Mouse (Mus musculus) lung, embryonic 16.5 days (tissue): ENCODE results near the gene Zan. TPM values are rescaled to one million over a fixed set of nuclear protein-coding genes. Genes with fewer than 3 reads are reported as not detected.
A peak's percentile ranks its signal among the peaks of the same experiment; 100 is the strongest.

ENCODE experiments used
- ATAC-seq: fragments of 200-750 bp; cut with Nextera tagmentation; 2 replicates; pipeline ENCODE4 v1.8.0; 2017; ENCODE audit warnings: low read depth, mild to moderate bottlenecking, moderate library complexity
- H3K27ac ChIP-seq: fragments of 300-500 bp; sonication (generic); 2 replicates; pipeline ENCODE4 v1.5.1; 2014; ENCODE audit warnings: mild to moderate bottlenecking, control low read depth, low read length
- H3K27me3 ChIP-seq: fragments of 300-500 bp; sonication (generic); 2 replicates; pipeline ENCODE4 v1.6.1; 2014; ENCODE audit warnings: low read depth, low read length, mixed read lengths; ENCODE audit not compliant: control insufficient read depth, insufficient read depth
- H3K36me3 ChIP-seq: fragments of 300-500 bp; sonication (generic); 2 replicates; pipeline ENCODE4 v1.6.1; 2014; ENCODE audit warnings: low read length; ENCODE audit not compliant: control insufficient read depth, insufficient read depth
- H3K4me1 ChIP-seq: fragments of 300-500 bp; sonication (generic); replicated peaks from 2 replicates; pipeline ENCODE4 v1.6.1; 2014; ENCODE audit warnings: low read length, mixed read lengths; ENCODE audit not compliant: control insufficient read depth, insufficient read depth
- H3K4me2 ChIP-seq: fragments of 300-500 bp; sonication (generic); 2 replicates; pipeline ENCODE4 v1.6.1; 2014; ENCODE audit warnings: low read depth, low read length, control low read depth
- H3K4me3 ChIP-seq: fragments of 300-500 bp; sonication (generic); 2 replicates; pipeline ENCODE4 v1.5.1; 2014; ENCODE audit warnings: mild to moderate bottlenecking, low read length, control low read depth
- H3K9ac ChIP-seq: fragments of 300-500 bp; sonication (generic); 2 replicates; pipeline ENCODE4 v1.6.1; 2014; ENCODE audit warnings: low read length, control low read depth
- H3K9me3 ChIP-seq: fragments of 300-500 bp; sonication (generic); 2 replicates; pipeline ENCODE4 v1.6.1; 2016; ENCODE audit warnings: low read length; ENCODE audit not compliant: control insufficient read depth
- WGBS: fragments of 180-500 bp; shearing (Covaris S2); extraction: QIAGEN DNeasy Blood & Tissue Kit; methylation state at CpG from one replicate; pipeline ENCODE4 v1.1.7; 2014; 5-methylcytosine and 5-hydroxymethylcytosine counted together
- polyA plus RNA-seq: library from polyadenylated mRNA; unstranded; fragments of >200 nt; fragmentation: Nextera tagmentation; extraction: Ambion mirVana; gene quantifications from 2 replicates; pipeline ENCODE4 v1.2.1, GENCODE M21; 2015

Zan gene
- polyA plus RNA-seq, 1 experiment from 2014 or later: 0.53 TPM

DNA sequence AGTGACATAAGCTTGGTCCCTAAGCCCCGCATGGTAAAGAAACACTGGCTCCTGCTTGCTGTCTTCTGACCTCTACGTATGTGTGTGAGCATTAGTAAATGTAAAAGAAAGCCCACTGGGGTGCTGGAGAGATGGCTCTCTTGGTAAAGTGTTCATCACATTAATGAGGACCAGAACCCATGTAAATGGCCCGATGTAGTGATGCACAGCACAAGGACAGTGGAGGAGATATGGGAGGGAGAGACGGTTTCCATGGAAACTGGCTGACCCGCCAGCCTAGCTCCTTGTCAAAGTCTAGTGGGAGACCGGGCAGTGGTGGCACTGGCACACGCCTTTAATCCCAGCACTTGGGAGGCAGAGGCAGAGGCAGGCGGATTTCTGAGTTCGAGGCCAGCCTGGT, 100.1 kb downstream of the Zan start:
- Histone ChIP-seq H3K4me3 (no peak overlapping the region), H3K36me3 (peaks cover 30% of the 10 kb centered on the region), H3K4me1 (peaks cover 19% of the 10 kb centered on the region), H3K9ac (no peak overlapping the region), H3K27ac (no peak overlapping the region), H3K27me3 (no peaks in the 10 kb centered on the region), H3K4me2 (peak overlapping the region; percentile 35; the same call in 1 of the 2 replicates), H3K9me3 (no peaks in the 10 kb centered on the region)
- WGBS: 34% methylated on average over 9 of the region's 9 CpGs
- ATAC-seq: 0 out of 2 replicates have a peak, but pooled peaks have one; percentile 15

DNA sequence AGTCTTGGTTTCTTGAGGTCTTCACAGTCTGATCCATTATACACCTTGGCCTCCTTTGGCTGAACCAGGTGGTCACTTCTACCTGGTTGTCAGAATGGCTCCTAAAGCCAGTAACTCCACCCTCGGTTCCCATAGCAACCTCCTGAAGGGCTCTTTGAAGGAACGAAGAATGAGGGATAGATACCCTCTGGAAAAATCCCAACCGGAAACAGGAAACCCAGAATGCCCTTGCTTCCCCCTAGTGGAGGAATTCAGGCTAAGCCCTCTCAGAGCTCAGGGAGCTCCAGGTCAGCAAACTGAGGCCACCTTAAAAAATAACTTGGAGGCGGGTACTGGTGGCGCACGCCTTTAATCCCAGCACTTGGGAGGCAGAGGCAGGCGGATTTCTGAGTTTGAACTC, 100.7 kb downstream of the Zan start:
- WGBS: 34% methylated on average over 7 of the region's 7 CpGs

DNA sequence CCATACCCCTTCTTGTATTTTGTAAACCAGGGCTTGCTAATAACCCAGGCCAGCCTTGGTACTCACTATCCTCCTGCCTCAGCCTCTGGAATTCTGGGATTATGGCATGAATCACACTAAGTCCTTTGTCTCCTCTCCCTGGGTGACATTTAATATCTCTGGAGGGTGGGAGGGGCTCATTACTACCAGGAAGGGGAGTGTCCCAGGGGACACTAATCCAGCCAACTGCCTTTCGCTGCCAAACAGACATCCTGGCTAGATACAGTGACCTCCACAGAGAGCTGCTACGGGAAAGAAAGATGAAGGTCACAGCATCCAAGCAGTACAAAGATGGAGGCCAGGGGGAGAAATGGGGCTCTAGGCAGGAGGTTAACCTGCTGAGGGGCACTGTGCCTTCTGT, 101.2 kb downstream of the Zan start:
- WGBS: 19% methylated on average over 2 of the region's 2 CpGs
- ATAC-seq: peak; percentile 32; the same call in 1 of the 2 replicates

More for the DNA sequence above, 100.7 kb downstream of the Zan start:
- H3K36me3 ChIP-seq: peaks cover 34% of the 10 kb centered on the region
- no peaks in the 10 kb centered on the region for H3K9me3 ChIP-seq
- H3K27ac ChIP-seq: peak overlapping the region; percentile 69
- no peaks in the 10 kb centered on the region for H3K27me3 ChIP-seq
- no peak overlapping the region for H3K4me2 ChIP-seq
- H3K9ac ChIP-seq: no peak overlapping the region
- H3K4me1 ChIP-seq: peaks cover 19% of the 10 kb centered on the region
- H3K4me3 ChIP-seq: no peak overlapping the region
- peak; percentile 47; the same call in 1 of the 2 replicates for ATAC-seq

DNA sequence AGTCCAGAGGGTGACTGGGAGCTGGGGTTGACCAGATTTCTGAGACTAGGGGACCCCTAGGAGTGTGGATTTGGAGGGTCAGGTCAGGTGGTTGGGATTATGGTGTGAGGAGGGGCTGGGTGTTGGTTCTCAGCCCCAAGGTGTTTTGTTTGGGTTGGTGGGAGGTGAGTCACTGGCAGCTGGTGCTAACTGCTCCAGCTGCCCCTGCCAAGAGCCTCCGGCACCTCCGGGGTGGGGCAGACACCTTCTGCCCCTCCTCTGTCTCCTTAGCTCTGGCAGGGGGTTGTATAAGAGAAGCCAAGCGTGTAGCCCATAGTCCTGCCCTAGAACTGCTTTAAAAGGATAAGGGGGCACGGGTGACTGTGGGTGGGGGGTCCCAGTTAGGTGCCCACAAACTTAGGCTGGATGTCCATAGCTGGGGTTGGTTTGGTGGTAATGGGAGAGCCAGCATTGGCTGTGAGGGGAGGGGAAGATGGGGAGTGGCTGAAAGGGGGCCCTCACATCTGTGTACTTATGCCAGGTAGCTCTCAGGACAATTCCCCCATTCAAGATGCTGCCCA, 102.3 kb downstream of the Zan start:
- Histone ChIP-seq H3K9me3 (no peaks in the 10 kb centered on the region), H3K4me2 (no peak overlapping the region), H3K36me3 (peaks cover 49% of the 10 kb centered on the region), H3K27ac (peak overlapping the region; percentile 69), H3K27me3 (no peaks in the 10 kb centered on the region), H3K9ac (no peak overlapping the region), H3K4me1 (peaks cover 19% of the 10 kb centered on the region), H3K4me3 (no peak overlapping the region)
- ATAC-seq: peak; percentile 47
- WGBS: 51% methylated on average over 4 of the region's 4 CpGs

More for the DNA sequence above, 101.2 kb downstream of the Zan start:
- Histone ChIP-seq H3K4me2 (no peak overlapping the region), H3K4me3 (no peak overlapping the region), H3K36me3 (peaks cover 39% of the 10 kb centered on the region), H3K27me3 (no peaks in the 10 kb centered on the region), H3K9me3 (no peaks in the 10 kb centered on the region), H3K27ac (peak overlapping the region; percentile 69), H3K9ac (no peak overlapping the region), H3K4me1 (peaks cover 19% of the 10 kb centered on the region)

DNA sequence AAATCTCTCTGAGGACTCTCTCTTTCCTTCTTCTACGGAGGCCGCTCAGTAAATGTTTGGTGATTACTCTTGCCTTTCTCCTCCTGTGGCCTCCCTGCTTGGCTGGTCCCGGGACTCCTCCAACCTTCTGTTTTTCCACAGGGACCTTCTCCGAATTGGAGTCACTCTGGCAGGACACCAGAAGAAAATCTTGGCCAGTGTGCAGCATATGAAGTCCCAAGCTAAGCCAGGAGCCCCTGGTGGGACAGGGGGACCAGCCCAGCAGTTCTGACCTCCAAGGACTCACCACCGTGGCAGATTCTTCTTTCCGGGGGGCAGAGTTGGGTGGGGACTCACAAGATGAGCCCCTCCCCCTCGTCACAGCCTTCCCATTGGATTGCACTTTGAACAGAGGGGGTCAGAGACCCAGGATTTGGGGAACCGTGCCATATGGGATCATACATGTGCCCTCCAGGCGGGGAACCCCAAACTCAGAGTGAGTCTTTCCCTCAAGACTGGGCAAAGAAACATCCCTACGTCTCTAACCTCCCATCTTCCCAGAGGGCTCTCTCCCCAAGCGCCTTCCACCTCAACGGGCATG, 103.4 kb downstream of the Zan start:
- ATAC-seq: no peak

DNA sequence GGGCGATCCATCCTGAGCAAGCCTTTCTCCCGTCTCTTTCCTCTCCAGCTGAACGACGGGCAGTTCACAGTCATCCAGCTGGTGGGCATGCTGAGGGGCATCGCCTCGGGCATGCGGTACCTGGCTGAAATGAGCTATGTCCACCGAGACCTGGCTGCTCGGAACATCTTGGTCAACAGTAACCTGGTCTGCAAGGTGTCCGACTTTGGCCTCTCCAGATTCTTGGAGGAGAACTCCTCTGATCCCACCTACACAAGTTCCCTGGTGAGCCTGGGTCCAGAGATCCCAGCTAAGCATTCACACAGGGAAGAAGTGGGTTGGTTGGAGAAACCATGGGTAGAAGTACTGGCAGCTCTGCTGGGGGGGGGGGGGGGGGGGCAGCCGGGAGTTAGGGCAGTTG, 107.2 kb downstream of the Zan start:
- H3K9me3 ChIP-seq: no peaks in the 10 kb centered on the region
- no peak for ATAC-seq
- no peaks in the 10 kb centered on the region for H3K27me3 ChIP-seq
- H3K4me3 ChIP-seq: no peak overlapping the region
- H3K36me3 ChIP-seq: peaks cover 85% of the 10 kb centered on the region
- WGBS: 91% methylated on average over 10 of the region's 11 CpGs
- H3K9ac ChIP-seq: no peak overlapping the region
- H3K4me2 ChIP-seq: no peak overlapping the region
- no peaks in the 10 kb centered on the region; the same call in 1 of the 2 replicates for H3K4me1 ChIP-seq
- no peak overlapping the region for H3K27ac ChIP-seq

More for the DNA sequence above, 103.4 kb downstream of the Zan start:
- H3K4me2 ChIP-seq: no peak overlapping the region
- no peaks in the 10 kb centered on the region for H3K27me3 ChIP-seq
- WGBS: 74% methylated on average over 12 of the region's 12 CpGs
- no peaks in the 10 kb centered on the region for H3K9me3 ChIP-seq
- no peak overlapping the region for H3K4me3 ChIP-seq
- H3K36me3 ChIP-seq: peaks cover 60% of the 10 kb centered on the region
- H3K4me1 ChIP-seq: peaks cover 19% of the 10 kb centered on the region
- H3K9ac ChIP-seq: no peak overlapping the region
- H3K27ac ChIP-seq: peak overlapping the region; percentile 13

DNA sequence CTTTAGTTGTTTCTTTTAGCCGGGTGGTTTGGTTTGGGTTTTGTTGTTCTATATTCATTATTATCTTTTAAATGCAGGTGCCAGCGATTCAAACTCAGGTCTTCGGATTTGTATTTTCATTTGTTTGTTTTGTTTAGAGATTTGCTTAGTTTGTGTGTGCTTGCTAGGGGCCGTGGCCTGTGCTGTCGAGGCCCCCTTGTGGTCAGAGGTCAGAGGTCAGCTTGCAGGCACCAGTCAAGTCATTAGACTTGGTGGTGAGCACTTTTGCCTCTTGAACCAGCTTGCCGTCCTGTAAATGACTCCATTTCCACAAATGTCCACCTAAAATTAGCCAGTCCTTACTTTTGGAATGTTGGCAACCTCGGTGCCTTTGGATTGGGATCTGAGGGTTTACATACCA, 118.5 kb downstream of the Zan start:
- 27% methylated on average over 7 of the region's 7 CpGs for WGBS
- ATAC-seq: no peak

DNA sequence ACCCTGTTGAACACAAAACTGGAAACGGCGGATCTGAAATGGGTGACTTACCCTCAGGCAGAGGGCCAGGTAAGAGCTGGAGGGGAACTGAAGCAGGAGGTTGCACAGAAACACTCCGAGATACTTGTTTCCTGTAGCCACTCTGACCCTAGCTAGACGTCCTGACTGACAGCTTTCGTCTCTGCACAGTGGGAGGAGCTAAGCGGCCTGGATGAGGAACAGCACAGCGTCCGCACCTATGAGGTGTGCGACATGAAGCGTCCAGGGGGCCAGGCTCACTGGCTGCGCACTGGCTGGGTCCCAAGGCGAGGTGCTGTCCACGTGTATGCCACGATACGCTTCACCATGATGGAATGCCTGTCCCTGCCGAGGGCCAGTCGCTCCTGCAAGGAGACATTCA, 122.8 kb downstream of the Zan start:
- no peak overlapping the region for H3K4me2 ChIP-seq
- WGBS: 77% methylated on average over 17 of the region's 17 CpGs

More for the DNA sequence above, 118.5 kb downstream of the Zan start:
- Histone ChIP-seq H3K4me1 (peaks cover 12% of the 10 kb centered on the region), H3K36me3 (peaks cover 82% of the 10 kb centered on the region), H3K9ac (no peak overlapping the region), H3K27me3 (no peaks in the 10 kb centered on the region), H3K4me2 (no peak overlapping the region), H3K9me3 (no peaks in the 10 kb centered on the region), H3K4me3 (no peak overlapping the region), H3K27ac (no peak overlapping the region)

DNA sequence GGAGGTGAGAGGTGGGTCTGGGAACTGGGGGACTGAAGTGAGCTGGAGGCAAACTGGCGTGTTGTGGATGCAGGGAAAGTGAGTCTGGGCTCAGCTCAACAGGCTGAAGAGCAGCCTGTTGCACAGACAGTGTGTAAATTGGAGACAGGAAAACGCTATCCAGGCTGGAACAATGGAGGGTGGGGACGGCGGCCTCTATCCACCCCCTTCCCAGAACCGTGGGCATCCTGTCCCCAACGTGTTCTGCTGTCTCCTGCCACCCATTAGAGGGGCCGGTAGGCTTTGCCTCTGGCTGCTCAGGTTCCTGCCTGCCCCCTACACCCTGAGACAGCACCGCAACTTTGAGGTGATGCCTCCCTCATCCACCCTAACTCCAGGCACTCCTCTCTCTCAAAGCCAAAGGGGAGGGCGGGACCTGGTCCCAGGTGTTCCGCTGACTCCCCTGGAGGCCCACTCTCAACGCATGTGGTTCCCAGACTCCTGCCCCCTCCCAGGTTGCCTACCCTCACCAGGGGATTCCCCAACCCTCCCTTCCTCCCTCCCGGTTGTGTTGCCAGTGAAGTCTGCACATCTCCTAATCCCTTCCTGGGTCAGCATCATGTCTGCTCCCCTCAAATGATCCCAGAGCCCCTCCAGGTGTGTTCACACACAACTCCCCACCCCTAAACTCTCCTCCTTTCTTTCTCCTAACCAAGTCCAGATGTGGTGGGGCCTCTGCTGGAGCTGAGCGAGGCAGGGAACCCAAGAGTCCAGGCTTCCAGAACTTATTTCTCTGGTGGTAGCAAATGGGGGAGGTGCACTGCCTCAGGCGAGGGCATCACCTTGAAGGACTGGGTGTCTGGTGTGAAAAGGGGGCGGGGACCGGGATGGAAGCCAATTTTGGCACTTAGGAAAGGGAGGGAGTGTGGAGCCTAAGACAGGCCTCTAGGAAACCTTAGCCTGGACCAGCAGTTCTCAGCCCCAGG, 124.6 kb downstream of the Zan start:
- Histone ChIP-seq H3K9me3 (no peaks in the 10 kb centered on the region), H3K9ac (peak overlapping the region; percentile 99), H3K36me3 (peaks cover 27% of the 10 kb centered on the region), H3K4me3 (peak overlapping the region; percentile 90), H3K4me1 (peaks cover 36% of the 10 kb centered on the region), H3K27ac (peak overlapping the region; percentile 99), H3K27me3 (no peaks in the 10 kb centered on the region), H3K4me2 (peak overlapping the region; percentile 62)
- 5% methylated on average over 16 of the region's 16 CpGs for WGBS
- no peak for ATAC-seq

More for the DNA sequence above, 122.8 kb downstream of the Zan start:
- Histone ChIP-seq H3K9ac (no peak overlapping the region), H3K27me3 (no peaks in the 10 kb centered on the region), H3K36me3 (peaks cover 43% of the 10 kb centered on the region), H3K4me1 (peaks cover 25% of the 10 kb centered on the region), H3K9me3 (no peaks in the 10 kb centered on the region), H3K4me3 (no peak overlapping the region), H3K27ac (no peak overlapping the region)
- no peak for ATAC-seq
